Mouse (Mus musculus): ENCODE results near the gene Mdm4.
"Not testable (repeated sequence)": the region's sequence is repeated elsewhere in the genome, so short reads cannot be mapped to it uniquely, and the experiment has no call there.

The Mdm4 gene

DNA sequence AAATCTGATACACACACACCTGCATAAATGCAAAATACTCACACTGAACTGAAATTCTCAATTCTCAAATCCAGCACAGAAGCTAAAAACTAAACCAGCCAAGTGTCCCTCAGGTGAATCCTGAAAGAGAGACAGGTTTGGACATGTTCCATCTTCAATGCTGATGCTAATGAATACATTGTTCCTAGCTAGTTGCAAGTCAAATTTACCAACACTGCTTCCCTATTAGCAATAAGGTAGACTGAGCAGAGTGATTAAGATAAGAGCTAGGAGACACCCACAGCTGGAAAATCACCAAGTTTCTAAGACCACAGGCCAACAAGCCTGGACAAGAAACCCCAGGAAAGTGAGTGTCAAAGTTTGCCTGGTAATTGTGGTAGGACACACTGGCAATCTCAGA, 11.0 kb downstream of the Mdm4 start:
- DNase-seq: no peak

DNA sequence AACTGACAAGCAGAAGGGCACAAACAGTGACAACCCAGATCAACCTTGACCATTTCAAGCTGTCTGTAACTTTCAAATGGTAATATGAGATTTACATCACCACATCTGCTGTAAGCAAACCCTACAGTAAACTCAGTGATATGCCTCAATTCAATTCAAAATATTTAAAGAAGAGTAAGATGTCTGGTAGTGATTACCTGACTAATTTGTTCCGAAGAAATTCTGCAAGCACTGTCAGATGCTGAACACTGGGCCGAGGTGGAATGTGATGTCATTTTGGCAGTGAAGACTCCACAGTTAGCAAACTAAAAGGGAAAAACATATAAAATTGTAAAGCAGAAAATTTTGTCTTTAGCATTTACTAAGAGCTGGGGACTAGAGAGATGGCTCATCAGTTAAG, 11.8 kb downstream of the Mdm4 start:
- no peak for DNase-seq

DNA sequence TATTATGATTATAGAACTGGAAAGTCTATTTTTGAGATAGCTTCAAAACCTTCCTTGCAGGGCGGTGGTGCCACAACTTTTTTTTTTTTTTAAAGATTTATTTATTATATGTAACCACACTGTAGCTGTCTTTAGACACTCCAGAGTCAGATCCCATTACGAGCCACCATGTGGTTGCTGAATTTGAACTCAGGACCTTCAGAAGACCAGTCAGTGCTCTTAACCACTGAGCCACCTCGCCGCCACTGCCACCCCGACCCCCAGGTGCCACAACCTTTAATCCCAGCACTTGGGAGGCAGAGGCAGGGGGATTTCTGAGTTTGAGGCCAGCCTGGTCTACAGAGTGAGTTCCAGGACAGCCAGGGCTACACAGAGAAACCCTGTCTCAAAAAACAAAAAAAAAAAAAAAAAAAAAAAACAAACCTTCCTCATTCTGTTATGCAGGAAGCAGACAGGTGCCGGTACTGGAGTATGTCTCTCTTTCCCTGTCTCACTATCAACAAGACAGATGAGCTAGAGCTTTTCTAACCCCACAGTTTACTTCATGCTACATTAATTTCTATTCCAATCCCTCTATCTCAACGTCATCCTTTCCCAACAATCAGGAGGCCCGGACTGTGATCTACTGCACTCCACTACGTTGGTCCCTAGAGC, 13.5 kb downstream of the Mdm4 start:
- no peak for DNase-seq

DNA sequence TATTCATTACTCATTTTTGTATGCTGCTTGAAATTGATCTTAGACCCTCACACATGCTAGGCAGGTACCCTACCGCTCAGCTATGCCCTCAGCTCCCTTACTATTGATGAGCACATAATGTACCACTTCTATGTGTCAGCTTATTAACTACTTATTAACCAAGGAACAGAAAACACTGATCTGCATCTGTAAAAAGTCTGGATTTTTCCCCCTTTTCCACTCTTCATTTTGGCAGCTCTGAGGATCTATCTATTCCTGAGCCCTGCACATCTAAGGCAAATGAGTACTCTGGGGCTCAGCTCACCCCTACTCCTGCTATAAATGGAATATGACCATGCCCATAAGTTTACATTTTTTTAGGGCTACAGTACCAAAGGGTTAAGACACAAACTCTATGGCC, 16.2 kb downstream of the Mdm4 start:
- no peak for DNase-seq

DNA sequence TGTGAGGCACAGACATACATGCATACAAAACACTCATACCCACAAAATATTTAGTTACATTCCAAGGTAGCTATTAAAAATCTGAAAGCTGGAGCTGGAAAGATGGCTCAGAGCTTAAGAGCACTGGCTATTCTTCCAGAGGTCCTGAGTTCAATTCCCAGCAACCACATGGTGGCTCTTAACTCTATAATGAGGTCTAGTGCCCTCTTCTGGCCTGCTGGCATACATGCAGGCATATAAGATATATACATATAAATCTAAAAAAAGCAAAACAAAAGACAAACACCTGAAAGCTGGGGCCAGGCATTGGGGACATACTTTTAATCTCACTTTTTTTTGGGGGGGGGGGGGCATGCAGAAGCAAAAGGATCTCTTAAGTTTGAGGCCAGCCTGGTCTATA, 17.0 kb downstream of the Mdm4 start:
- peak; percentile 20 for DNase-seq

DNA sequence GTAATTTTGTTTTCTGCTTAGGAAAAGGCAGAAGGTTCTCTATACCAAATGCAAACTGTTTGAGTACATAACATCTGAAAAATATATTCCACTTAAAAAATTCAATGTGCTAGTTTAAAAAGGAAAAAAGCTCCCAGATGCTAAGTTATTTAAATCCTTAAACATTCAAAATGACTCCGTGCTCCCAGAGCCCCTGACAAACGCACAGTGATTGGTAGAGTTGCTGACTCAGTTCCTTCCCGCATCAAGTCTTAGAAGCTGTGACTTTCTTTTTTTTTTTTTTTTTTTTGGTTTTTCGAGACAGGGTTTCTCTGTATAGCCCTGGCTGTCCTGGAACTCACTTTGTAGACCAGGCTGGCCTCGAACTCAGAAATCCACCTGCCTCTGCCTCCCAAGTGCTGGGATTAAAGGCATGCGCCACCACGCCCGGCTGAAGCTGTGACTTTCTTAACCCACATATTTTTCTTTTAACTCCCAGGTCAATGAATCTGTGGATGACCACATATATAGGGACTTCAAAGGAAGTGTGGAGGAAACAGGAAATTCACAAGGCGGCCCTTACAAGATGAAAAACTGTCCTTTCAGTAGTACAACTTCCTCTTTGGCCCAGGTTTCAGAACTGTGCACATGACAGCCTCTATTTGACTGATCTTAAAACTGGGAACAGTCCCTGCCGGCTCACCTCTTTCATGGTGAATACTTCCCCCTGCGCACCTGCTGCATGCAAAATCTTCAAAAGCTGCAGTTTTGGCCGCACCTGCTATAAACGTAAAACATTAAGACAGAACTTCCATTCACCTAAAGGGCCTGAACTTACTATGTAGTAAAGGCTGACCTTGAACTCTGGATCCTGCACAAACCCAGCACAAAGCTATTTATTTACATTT, 18.2 kb downstream of the Mdm4 start:
- no peak for DNase-seq

DNA sequence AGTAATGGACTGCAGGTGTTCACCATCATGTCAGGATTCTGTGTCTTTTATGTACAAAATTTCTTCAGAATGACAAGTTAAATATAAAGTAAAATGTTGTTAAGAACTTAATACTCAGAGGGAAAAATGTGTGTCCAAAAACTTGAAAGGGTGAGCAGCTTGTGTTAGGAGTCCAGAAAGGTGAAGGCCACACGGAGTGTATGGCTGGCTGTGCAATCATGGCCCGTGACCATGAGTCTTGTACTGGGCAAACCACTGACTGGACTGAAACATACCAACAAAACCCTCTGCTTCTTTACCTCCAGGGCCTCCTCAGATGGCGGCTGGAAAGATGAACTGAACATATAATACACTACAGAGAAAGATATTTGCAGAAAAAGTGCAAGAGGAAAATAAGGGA, 23.8 kb downstream of the Mdm4 start:
- no peak for DNase-seq

DNA sequence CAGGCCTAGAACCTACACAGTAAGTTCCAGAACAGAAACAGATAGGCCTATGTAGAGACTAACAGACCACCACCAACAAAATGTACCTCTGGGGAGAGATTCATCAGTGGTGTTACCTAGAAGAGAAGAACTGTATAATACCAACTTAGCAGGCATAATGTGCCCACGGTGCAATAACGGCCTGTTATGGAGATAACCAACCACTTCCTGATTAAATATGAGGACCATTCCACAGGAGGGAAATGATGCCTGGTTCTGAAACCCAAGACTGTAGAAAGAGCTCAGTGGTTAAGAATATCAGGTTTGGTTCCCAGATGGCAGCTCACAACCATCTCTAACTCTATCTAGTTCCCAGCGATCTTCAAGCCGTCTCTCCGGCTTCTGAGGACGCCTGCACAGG, 30.0 kb downstream of the Mdm4 start:
- DNase-seq: no peak

GRCm38 (mm10) chr1:132991580-132991979, 38.8 kb downstream of the Mdm4 start:
- no peak for DNase-seq

DNA sequence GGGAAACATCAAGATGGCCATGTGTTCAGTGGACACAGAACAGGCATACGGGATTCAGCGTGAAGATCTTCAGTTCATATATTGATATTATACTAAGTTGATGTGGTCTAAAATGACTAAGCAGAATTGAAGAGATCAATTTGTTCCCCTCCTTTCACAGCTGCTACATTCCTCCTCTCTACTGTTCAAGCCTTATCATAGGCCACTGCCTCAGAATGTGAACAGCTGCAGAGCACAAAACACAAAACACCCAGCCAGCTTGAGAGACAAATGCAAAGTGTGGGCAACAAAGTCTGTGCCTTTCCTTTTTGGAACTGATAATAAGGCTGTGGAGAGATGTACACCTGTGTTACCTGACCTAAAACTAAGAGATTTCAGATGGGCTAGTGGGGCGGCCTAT, 39.6 kb downstream of the Mdm4 start:
- DNase-seq: no peak

DNA sequence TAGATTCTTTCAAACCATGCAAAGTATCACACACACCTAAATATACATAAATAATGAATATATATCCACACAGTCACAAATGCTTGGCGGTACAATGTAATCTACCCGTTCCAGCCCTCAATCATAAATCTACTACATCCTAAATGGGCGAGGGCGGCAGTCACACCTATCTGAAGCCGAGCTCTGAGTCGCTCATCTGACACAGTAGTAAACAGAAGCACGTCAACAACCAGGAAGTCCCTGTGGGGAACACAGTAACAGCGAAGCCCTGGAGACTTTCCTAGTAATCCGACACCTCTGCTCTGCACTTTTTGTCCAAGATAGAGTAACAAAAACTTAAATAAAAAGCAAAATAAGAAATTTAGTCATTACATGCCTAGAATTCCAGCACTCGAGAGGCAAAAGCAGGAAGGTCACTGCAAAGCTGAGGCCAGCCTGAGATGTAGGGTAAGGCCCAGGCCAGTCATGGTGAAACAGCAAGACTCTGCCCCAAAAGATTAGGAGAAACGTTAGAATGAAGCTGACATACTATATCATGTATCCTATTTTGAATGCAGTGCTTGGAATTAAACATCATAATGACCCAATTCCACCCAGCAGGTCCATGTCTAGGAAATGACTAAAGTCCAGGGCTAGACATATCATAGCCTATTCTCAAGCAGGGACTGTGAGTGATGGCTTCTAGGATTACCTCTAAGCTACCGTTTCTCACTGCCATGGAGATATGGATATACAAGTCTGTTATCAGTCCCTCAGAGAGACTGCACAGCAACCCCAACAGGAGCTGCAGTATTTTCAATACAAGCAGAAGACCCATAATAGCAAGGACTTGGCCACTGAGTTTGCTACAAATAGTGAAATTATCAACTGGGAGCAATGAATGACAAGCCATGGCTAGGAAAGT, 41.6 kb downstream of the Mdm4 start:
- not testable (repeated sequence) for DNase-seq

GRCm38 (mm10) chr1:132982728-132983127, 47.6 kb downstream of the Mdm4 start:
- peak; percentile 77 for DNase-seq

DNA sequence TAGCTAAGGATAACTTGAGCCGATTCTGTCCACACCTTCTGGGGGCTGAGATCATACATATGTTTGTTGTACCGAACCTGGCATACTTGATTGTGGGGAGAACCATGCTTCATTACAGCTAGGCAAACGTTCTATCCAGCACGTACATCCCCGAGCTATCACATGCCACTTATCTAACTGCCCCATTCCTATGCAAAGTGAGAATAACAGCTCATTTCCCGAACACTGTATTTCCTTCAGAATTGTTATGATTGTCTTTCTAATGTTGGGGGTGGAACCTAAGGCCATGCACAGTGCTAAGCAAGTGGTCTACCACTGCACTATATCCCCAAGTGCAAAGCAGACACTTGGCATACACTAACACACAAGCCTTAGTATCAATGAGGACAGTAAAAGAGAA, 49.1 kb downstream of the Mdm4 start:
- DNase-seq: no peak

- DNase-seq: no peak
Measured at GRCm38 (mm10) chr1:132977402-132977801, 53.0 kb downstream of the Mdm4 start.

GRCm38 (mm10) chr1:132968659-132969058, 61.7 kb downstream of the Mdm4 start:
- DNase-seq: peak; percentile 73

- DNase-seq: no peak
Measured at GRCm38 (mm10) chr1:132964691-132965090, 65.7 kb downstream of the Mdm4 start.

- no peak for DNase-seq
Measured at GRCm38 (mm10) chr1:132964106-132964505, 66.3 kb downstream of the Mdm4 start.

- DNase-seq: no peak
Measured at GRCm38 (mm10) chr1:132961751-132962150, 68.6 kb downstream of the Mdm4 start.

DNA sequence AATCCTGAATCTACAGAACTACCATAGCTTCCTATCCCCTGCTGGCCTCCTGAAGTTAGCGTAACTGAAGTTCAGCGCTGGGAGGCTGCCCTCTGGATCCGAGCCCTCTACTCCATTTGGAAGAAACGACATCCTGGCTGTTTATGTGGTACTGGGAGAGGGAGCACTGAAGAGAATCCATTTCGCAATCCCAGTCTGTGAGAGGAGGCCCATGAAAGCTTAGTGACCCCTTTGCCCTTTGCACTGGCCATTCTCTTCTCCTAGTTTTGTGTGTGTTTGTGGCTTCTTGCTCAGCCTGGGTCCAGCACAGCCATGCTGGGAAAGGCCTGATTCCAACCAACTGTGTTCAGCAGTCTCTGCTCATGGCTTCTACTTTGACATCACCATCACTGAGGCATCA, 73.6 kb downstream of the Mdm4 start:
- DNase-seq: no peak

GRCm38 (mm10) chr1:132947811-132948210, 82.5 kb downstream of the Mdm4 start:
- DNase-seq: no peak

GRCm38 (mm10) chr1:132945826-132946225, 84.5 kb downstream of the Mdm4 start:
- DNase-seq: no peak

- DNase-seq: no peak
Measured at GRCm38 (mm10) chr1:132938975-132939374, 91.4 kb downstream of the Mdm4 start.

DNA sequence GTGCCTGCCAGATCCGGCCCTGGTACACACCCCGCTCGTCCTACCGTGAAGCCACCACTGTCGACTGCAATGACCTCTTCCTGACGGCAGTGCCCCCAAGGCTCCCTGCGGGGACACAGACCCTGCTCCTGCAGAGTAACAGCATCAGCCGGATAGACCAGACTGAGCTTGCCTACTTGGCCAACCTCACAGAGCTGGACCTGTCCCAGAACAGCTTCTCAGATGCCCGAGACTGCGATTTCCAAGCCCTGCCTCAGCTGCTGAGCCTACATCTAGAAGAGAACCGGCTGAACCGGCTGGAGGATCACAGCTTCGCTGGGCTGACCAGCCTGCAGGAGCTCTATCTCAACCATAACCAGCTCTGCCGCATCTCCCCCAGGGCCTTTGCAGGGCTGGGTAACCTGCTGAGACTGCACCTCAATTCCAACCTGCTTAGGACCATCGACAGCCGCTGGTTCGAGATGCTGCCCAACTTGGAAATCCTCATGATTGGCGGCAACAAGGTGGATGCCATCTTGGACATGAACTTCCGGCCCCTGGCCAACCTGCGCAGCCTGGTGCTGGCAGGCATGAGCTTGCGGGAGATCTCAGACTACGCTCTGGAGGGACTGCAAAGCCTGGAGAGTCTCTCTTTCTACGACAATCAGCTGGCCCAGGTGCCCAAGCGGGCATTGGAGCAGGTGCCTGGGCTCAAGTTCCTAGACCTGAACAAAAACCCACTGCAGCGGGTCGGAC, 92.9 kb downstream of the Mdm4 start:
- DNase-seq: no peak
